Mouse (Mus musculus) Patski (cell line): Measurements from ENCODE around the gene Tle6. TPM values are rescaled to one million over a fixed set of nuclear protein-coding genes. Genes with fewer than 3 reads are reported as not detected.

Experiments used
- ATAC-seq: fragments of 100-300 bp; one replicate; pipeline ENCODE4 v1.8.0; 2021
- CTCF ChIA-PET: fragments of 350-600 bp; sonication (Branson Sonifier 250); formaldehyde crosslinking; loops from one replicate; lab custom pipeline; 2022; ENCODE audit warnings: inconsistent platforms; lab: Charles Lee
- POLR2A ChIA-PET: fragments of 350-600 bp; sonication (Branson Sonifier 250); formaldehyde crosslinking; loops from one replicate; lab custom pipeline; 2022; ENCODE audit warnings: antibody characterized with exemption, inconsistent platforms; lab: Charles Lee
- DNase-seq: peaks from one replicate; pipeline ENCODE4 v3.0.0-alpha.2; 2011; ENCODE audit warnings: low read depth, low spot score
- H3K27me3 ChIP-seq: fragments of 371-371 bp; one replicate; pipeline ENCODE4 v1.5.1; 2021
- CTCF ChIP-seq: fragments of 100-300 bp; IDR thresholded peaks from one replicate; pipeline ENCODE4 v1.5.1; 2021
- in situ Hi-C: fragments of 300-500 bp; cut with MboI; formaldehyde crosslinking; loops from 3 replicates; pipeline ENCODE4 v1.11.1; 2018; ENCODE audit warnings: low pct_unique_long_range_greater_than_20kb, mixed read lengths
- polyA plus RNA-seq: library from polyadenylated mRNA; unstranded; gene quantifications from one replicate; pipeline ENCODE4 v1.2.3, GENCODE M21; 2021

The Tle6 gene
- polyA plus RNA-seq, 1 experiment from 2014 or later, result 7.5 TPM

DNA sequence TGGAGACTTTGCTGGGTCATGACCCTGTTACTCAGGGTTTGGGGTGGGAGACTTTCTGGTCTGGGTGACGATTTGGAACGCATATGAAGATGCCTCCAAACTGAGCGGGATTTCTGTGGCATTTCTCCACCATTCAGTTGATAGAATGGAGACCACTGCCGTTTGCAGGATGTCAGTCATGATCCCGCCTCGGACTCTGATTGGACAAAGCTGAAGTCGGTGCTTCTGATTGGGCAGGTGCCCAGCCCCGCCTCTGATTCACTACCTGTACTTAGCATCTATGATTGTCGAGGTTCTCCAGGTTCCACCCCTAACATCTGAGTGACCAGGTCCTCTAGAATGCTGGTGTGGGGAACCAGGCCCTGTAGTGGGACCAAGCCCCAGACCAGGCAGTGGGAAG, 19.9 kb upstream of the Tle6 start:
- no peaks in the 10 kb centered on the region for H3K27me3 ChIP-seq
- CTCF ChIA-PET, result no interaction called here
- no peak for TF ChIP-seq CTCF
- in situ Hi-C loops, result no loop called here
- POLR2A ChIA-PET, result no interaction called here
- ATAC-seq (no peak), DNase-seq (no peak)

DNA sequence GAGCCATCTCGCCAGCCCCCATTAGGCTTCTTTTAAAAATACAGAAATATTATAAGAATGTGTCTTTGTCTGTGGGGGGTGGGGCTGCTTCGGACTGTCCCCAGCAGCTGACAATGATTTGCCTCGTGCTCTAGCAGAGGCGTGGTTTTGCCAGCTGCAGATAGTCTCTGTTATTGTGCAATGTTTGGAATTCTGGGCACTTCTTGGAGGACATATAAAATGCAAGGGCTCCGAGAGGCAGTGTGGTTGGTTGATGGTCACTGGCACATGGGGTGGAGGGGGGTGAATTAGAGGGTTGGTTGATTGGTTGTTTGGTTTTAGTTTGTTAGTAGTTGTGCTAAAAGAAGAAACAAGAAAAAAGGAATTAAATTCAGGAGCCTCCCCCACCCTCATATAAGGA, 19.1 kb upstream of the Tle6 start:
- no peaks in the 10 kb centered on the region for H3K27me3 ChIP-seq
- TF ChIP-seq CTCF, result no peak
- no peak for DNase-seq
- no peak for ATAC-seq
- CTCF ChIA-PET, result no interaction called here
- in situ Hi-C loops, result no loop called here
- POLR2A ChIA-PET, result no interaction called here

DNA sequence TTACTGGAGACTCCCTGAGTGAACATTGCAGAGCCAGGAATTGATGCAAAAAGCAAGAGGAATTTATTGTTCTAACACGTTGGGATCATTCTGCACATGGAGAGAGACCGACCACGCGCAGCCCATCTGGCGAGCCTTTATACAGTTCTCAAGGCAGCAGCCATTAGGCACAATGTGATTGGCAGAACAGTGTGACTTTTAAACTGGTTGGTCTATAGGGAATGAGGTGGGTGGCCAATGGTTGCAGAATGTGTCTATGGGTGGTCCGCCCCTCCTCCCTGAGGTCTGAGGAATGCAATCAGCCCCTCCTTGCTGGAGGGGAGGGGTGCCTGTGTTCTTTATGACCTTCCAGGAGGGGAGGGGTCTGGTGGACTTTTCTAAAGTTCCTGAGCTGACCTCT, 14.6 kb upstream of the Tle6 start:
- H3K27me3 ChIP-seq, result no peaks in the 10 kb centered on the region
- ChIA-PET POLR2A (no interaction called here), CTCF (no interaction called here)
- ATAC-seq, result no peak
- no peak for DNase-seq
- no peak for TF ChIP-seq CTCF
- in situ Hi-C loops, result no loop called here

DNA sequence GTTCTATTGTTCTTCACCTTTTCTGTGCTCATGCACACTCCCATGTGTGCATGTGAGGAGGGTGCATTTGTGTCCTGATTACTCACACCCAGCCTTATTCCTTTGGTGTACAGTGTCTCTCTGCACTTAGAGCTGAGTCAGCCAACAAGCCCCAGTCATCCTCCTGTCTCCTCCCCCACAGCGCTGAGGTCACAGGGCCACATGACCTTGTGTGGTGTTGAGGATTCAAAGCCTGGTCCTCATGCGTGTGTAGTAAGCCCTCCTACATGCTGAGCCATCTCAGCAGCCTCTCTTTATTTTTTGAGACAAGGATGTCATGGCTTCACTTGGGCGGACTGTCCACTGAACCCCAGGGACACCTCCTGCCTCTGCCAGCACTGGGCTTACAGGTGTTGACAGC, 11.9 kb upstream of the Tle6 start:
- ChIA-PET POLR2A (no interaction called here), CTCF (no interaction called here)
- no peak for TF ChIP-seq CTCF
- no peak for ATAC-seq
- H3K27me3 ChIP-seq, result no peaks in the 10 kb centered on the region
- DNase-seq, result no peak
- in situ Hi-C loops, result no loop called here

DNA sequence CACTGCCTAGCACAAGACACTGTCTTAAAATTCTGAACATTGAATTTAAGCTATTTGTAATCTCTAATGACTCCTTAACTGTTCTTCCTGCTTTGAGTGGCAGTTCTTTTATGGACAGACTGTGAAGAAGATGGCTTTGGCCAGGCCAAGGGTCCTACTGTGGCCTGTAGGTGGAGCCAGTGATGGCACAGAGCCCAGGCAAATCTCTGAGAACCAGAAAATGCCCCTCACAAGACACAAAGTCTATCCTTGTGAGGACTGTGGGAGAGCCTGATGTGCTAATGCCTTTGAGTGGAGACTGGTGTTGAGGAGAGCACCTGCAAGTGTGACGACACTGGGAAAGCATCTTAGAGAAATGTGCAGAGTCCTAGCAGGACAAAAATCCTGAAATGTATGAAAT, 7.4 kb upstream of the Tle6 start:
- in situ Hi-C loops, result loop anchor here (10.0 kb wide), 2 partner anchors 54 to 556 kb away; partner anchors contain the start of gene Aes
- no peak for TF ChIP-seq CTCF
- ChIA-PET CTCF (no interaction called here), POLR2A (no interaction called here)
- DNase-seq (no peak), ATAC-seq (no peak)
- H3K27me3 ChIP-seq, result no peaks in the 10 kb centered on the region

DNA sequence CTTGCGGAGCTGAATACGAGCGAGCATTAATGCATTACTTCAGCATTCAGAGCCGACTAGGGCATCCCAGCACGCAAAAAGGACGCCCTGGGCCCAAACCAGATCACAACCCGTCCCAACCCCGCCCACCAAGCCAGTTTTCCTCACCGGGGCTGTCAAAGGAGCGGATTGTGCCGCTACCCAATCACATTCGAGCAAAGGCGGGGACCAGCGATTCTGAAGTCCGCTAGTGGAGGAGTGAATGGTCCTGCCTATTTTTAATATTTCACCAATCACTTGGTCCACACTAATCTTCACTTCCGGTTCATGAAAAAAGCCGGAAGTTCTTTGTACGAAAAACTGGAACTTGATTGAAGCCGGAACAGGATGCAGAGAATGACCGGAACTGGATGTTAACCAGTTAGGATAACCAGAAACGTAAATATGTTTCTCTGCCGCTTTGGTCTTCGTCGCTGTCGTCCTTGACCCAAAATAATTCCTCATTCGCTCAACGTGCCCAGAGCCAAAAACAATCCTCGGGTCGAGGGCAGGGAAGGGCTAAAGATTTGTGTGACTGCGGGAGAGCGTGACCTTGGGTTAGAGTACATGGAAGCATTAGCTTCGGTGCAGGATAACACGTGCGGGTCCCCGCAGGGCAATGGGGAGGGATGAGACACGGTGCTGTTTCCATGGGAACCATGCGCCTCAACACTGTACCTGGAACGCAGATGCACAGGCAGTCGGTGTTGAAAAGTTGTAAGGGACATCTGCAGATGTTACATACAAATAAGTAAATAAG, 5.3 kb upstream of the Tle6 start, which contains the start of gene BC025920:
TSS of gene BC025920 (plus strand) at position 297 of the 778 bp plus-strand sequence.
- ChIA-PET POLR2A (interaction anchor here (0.8 to 1.4 kb wide), 2 partner anchors 46 kb away, joined by 3 read pairs; partner anchors contain the start of gene Aes), CTCF (interaction anchor here (0.8 to 3.7 kb wide), 4 partner anchors 20 to 572 kb away, joined by 3 to 16 read pairs (median 4); no protein-coding TSS in a partner anchor)
- peak; percentile 97 for DNase-seq
- in situ Hi-C loops, result loop anchor here (10.0 kb wide), 2 partner anchors 51 to 559 kb away; partner anchors contain the start of gene Aes
- peak; percentile 94 for ATAC-seq
- no peaks in the 10 kb centered on the region for H3K27me3 ChIP-seq
- no peak for TF ChIP-seq CTCF

DNA sequence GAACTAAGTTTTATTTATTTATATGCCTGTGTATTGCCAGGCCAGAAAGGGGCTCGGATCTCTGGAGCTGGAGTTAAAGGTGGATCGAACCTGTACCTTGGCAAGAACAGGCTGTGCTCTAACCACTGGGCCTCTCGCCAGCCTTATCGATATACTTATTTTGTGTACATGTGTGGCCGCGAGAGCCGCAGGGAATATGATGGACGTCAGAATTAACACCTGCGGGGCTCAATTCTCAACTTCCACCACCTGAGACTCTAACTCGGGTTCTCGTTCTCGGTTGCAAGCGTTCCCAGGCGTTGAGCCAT, 4.7 kb upstream of the Tle6 start:
- H3K27me3 ChIP-seq, result no peaks in the 10 kb centered on the region
- in situ Hi-C loops, result loop anchor here (10.0 kb wide), 2 partner anchors 51 to 559 kb away; partner anchors contain the start of gene Aes
- no peak for DNase-seq
- ChIA-PET POLR2A (interaction anchor here (1.0 to 1.4 kb wide), 3 partner anchors 28 to 46 kb away, joined by 3 to 7 read pairs (median 3); partner anchors contain the start of gene Aes), CTCF (interaction anchor here (1.0 to 3.7 kb wide), 3 partner anchors 28 to 42 kb away, joined by 5 to 16 read pairs (median 6); no protein-coding TSS in a partner anchor)
- TF ChIP-seq CTCF, result no peak
- no peak for ATAC-seq

DNA sequence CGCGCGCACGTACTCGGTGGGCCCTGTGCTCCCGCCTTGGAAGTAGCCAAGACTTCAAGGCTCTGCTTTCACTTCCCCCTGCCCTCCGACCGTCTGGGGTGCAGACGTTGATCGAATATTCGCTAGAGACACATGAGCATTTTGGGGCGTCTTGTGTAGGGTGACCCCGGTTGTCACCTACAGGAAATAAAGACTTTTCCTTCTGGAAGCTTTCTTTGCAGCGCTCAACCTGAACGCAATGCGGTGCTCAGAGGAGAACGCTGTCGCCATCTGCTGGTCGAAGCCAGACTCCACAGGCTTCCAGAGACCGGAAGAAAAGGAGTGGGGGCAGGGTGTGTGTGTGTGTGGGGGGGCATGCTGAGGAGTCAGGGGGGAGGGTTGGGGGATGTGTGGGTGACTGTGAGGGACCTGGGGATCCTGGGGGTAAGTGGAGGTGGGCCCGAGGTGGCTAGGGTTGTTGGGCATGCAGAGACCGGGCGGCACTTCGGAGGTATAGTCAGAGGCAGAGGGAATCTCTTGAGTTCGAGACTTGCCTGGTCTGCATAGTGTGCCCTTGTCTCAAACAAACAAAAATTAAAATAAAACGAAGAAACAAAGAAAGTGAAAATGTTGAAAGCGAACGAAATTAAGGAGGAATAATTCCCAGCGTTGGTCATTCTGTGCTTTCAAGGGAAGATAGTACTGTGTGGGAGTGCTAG, 4.2 kb upstream of the Tle6 start:
- DNase-seq, result peak; percentile 47
- in situ Hi-C loops, result loop anchor here (5.0 to 10.0 kb wide), 3 partner anchors 50 to 560 kb away; partner anchors contain the start of gene Aes
- TF ChIP-seq CTCF, result peak; percentile 86
- no peak for ATAC-seq
- ChIA-PET CTCF (interaction anchor here (0.6 to 3.7 kb wide), 8 partner anchors 20 to 86 kb away, joined by 3 to 19 read pairs (median 4); partner anchors contain the start of gene Tle2), POLR2A (interaction anchor here (0.6 to 1.4 kb wide), 7 partner anchors 9 to 55 kb away, joined by 3 to 7 read pairs (median 3); partner anchors contain the start of gene Aes)
- no peaks in the 10 kb centered on the region for H3K27me3 ChIP-seq

DNA sequence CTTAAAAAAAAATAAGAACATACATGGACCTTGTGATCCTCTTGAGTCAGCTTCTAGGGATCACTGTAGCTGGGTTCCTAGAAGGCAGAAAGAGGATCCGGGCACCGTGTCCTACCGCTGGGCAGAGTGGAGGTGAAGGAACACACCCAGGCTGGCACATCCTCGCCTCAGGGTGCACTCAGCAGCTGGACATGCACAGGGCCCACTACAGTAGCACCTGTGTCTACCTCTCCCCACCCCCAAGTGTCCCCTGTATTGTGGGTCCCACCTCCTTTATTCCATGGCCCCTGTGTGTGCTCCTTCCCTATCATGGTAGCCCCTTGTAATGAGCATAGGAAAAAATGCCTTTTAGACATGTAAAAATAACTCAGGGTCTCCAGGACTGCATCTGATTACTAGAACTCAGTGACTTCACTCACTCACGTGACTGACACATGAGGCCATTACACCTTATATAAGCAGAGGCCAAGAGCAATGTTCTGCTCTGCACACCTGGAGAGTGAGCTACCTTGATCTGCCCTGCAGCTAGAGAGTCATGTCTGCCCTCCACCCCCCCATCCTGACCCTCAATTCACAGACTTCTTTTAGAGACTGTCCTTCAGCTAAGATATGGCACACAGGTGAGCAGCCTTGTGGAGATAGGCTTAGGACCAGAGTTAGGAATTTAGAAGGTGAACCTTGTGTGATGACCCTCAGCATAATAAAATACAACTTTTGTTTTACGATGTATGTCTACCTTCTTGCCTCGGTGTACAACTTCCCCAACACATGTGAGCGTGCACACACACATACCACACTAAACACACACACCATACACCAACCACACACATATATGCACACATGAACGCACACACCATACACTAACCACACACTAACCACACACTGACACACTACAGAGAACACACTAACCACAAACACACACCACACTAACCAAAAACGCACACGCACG, 3.4 kb upstream of the Tle6 start:
- no peak for TF ChIP-seq CTCF
- ChIA-PET CTCF (interaction anchor here (0.6 to 3.7 kb wide), 9 partner anchors 19 to 85 kb away, joined by 3 to 19 read pairs (median 3); partner anchors contain the start of gene Tle2), POLR2A (interaction anchor here (0.6 to 1.4 kb wide), 8 partner anchors 8 to 54 kb away, joined by 3 to 7 read pairs (median 3); partner anchors contain the start of gene Aes)
- ATAC-seq (no peak), DNase-seq (no peak)
- in situ Hi-C loops, result loop anchor here (5.0 to 10.0 kb wide), 3 partner anchors 49 to 561 kb away; partner anchors contain the start of gene Aes
- H3K27me3 ChIP-seq, result no peaks in the 10 kb centered on the region
